Mouse (Mus musculus) left cerebral cortex, postnatal 14 days (tissue): ENCODE results near the gene Mapk7. TPM values are rescaled to one million over a fixed set of nuclear protein-coding genes. Genes with fewer than 3 reads are reported as not detected.
A peak's percentile ranks its signal among the peaks of the same experiment; 100 is the strongest.

ENCODE experiments used
- DNase-seq, 2 experiments: peaks; one replicate each; pipeline ENCODE4 v3.0.0; 2021 to 2022; ENCODE audit warnings: low spot score in 2 of 2, mixed read lengths in 1 of 2
- intact Hi-C: fragments of 180-260 bp; cut with DNase I; formaldehyde crosslinking; loops from one replicate; pipeline ENCODE4 v1.15.1; 2025
- long read RNA-seq, 2 experiments: library from polyadenylated mRNA; stranded (forward); transcript quantifications; one replicate each; pipeline ENCODE4 v2.0.0; 2021
- total RNA-seq, 2 experiments: library from RNA; stranded (reverse); gene quantifications; 2 replicates each; pipeline ENCODE4 v1.2.3; 2021

The Mapk7 gene
- total RNA-seq = 10 to 100 TPM; 30.5 to 32.4 TPM
- long read RNA-seq, experiment 1, transcript Mapk7-201 (7 exons, 3,019 nt) = major isoform, 9 of 48 reads
- long read RNA-seq, experiment 1, partial matches to known transcripts = 20 of 48 reads
- long read RNA-seq, experiment 1, other reads (novel, unspliced or antisense) = 16 of 48 reads
- long read RNA-seq, experiment 2, transcript Mapk7-201 (7 exons, 3,019 nt) = major isoform, 14 of 61 reads
- long read RNA-seq, experiment 2, partial matches to known transcripts = 12 of 61 reads
- long read RNA-seq, experiment 2, other reads (novel, unspliced or antisense) = 33 of 61 reads

GRCm38 (mm10) chr11:61494129-61494997 is at the start of gene Mapk7:
Gene Mapk7, minus strand, starts transcription at chr11:61494406.
- intact Hi-C loops = loop anchor here (5.0 kb wide), 1 partner anchor 42 kb away; the partner anchor contains the start of gene Rnf112
- DNase-seq = peak; percentile 98

GRCm38 (mm10) chr11:61541106-61541505 is 46.9 kb upstream of the Mapk7 start:
- intact Hi-C loops = no loop called here
- DNase-seq = no peak

- intact Hi-C loops = no loop called here
- no peak for DNase-seq
Observed at GRCm38 (mm10) chr11:61540642-61541041, 46.4 kb upstream of the Mapk7 start.

- intact Hi-C loops = loop anchor here (5.0 kb wide), 1 partner anchor 35 kb away; no protein-coding TSS in a partner anchor
- DNase-seq = peak; percentile 39 to 49
Observed at GRCm38 (mm10) chr11:61537362-61537761, 43.2 kb upstream of the Mapk7 start.

GRCm38 (mm10) chr11:61536952-61537351 is 42.7 kb upstream of the Mapk7 start:
- intact Hi-C loops = loop anchor here (5.0 kb wide), 1 partner anchor 35 kb away; no protein-coding TSS in a partner anchor
- DNase-seq = no peak

GRCm38 (mm10) chr11:61535530-61535929 is 41.3 kb upstream of the Mapk7 start:
- intact Hi-C loops = loop anchor here (5.0 kb wide), 1 partner anchor 37 kb away; no protein-coding TSS in a partner anchor
- no peak for DNase-seq

GRCm38 (mm10) chr11:61533571-61533970 is 39.4 kb upstream of the Mapk7 start:
- no peak for DNase-seq
- intact Hi-C loops = no loop called here

GRCm38 (mm10) chr11:61532820-61533219 is 38.6 kb upstream of the Mapk7 start:
- intact Hi-C loops = no loop called here

GRCm38 (mm10) chr11:61529268-61529713 is 35.1 kb upstream of the Mapk7 start:
- peak; percentile 49 to 53 for DNase-seq
- intact Hi-C loops = no loop called here

More at GRCm38 (mm10) chr11:61532820-61533219, 38.6 kb upstream of the Mapk7 start:
- DNase-seq = no peak

GRCm38 (mm10) chr11:61526872-61527271 is 32.7 kb upstream of the Mapk7 start:
- DNase-seq = peak in 1 of 2 experiments; percentile 53
- intact Hi-C loops = no loop called here

GRCm38 (mm10) chr11:61519484-61520107 is 25.4 kb upstream of the Mapk7 start:
- no peak for DNase-seq
- intact Hi-C loops = no loop called here

GRCm38 (mm10) chr11:61518871-61519270 is 24.7 kb upstream of the Mapk7 start:
- intact Hi-C loops = no loop called here
- DNase-seq = no peak

- DNase-seq = no peak
- intact Hi-C loops = no loop called here
Observed at GRCm38 (mm10) chr11:61517971-61518370, 23.8 kb upstream of the Mapk7 start.

GRCm38 (mm10) chr11:61514953-61515352 is 20.7 kb upstream of the Mapk7 start:
- DNase-seq = peak; percentile 54 to 55
- intact Hi-C loops = loop anchor here (5.0 kb wide), 1 partner anchor 197 kb away; no protein-coding TSS in a partner anchor

GRCm38 (mm10) chr11:61504713-61505257 is 10.6 kb upstream of the Mapk7 start, which contains the start of gene B9d1:
Gene B9d1, plus strand, starts transcription at chr11:61505144.
- intact Hi-C loops = loop anchor here (5.0 to 10.0 kb wide), 4 partner anchors 87 to 400 kb away; no protein-coding TSS in a partner anchor
- DNase-seq = peak; percentile 98 to 99

- DNase-seq = no peak
- intact Hi-C loops = loop anchor here (5.0 to 10.0 kb wide), 3 partner anchors 87 to 399 kb away; no protein-coding TSS in a partner anchor
Observed at GRCm38 (mm10) chr11:61503933-61504332, 9.7 kb upstream of the Mapk7 start.

- DNase-seq = peak in 1 of 2 experiments; percentile 45
- intact Hi-C loops = no loop called here
Observed at GRCm38 (mm10) chr11:61498736-61499504, 4.7 kb upstream of the Mapk7 start.

GRCm38 (mm10) chr11:61497490-61497889 is 3.3 kb upstream of the Mapk7 start:
- DNase-seq = no peak
- intact Hi-C loops = no loop called here
